ENCODE assay signal across 14 mouse cellular contexts in the genomic region with DNA sequence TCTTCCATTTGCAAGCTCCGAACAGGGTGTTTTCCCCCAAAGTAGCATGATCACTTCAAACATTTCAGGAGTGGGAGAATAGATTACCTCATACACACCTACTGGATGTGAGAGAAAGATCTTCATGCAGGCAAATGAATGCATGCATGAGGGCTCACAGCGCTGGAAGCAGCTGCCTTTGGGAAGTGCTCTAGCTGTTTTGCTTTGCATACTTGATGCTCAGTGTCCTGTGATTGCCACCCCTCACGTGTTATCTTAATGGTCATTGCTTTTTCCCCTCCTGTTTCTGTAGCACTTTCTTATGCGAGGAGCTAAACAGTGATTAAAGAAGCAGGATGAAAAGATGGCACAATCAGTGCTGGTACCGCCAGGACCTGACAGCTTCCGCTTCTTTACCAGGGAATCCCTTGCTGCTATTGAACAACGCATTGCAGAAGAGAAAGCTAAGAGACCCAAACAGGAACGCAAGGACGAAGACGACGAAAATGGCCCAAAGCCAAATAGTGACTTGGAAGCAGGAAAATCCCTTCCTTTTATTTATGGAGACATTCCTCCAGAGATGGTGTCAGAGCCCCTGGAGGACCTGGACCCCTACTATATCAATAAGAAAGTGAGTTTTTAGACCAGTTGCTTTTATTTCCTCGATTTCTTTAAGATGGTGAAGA. TPM values are rescaled to one million over a fixed set of nuclear protein-coding genes. Genes with fewer than 3 reads are reported as not detected.
A peak's percentile ranks its signal among the peaks of the same experiment; 100 is the strongest.
DNase-seq lines count a peak whose midpoint lies in the region; ATAC-seq lines count a peak whose summit lies in the region.
"Had no signal": no experiment of that assay in that cellular context is flagged by ENCODE, and none has a peak within 500 bp of the region (broad histone marks: within the 10 kb centered on the region; RNA-seq: fewer than 3 reads in every experiment).

No protein-coding gene starts in this region.

- no peak for ATAC-seq in forebrain, embryonic 15.5 days (replicated peaks)
- ATAC-seq in forebrain, embryonic 12.5 days (ENCODE audit: low FRiP score): no peak
- no peak for ATAC-seq in forebrain, embryonic 16.5 days
- no peak for ATAC-seq in megakaryocyte progenitor cell, adult 5-6 weeks (replicated peaks; ENCODE audit: poor library complexity)

- 47% methylated on average over 12 of the region's 12 CpGs for WGBS in forebrain, embryonic 15.5 days
- 62% methylated on average over 12 of the region's 12 CpGs for WGBS in forebrain, embryonic 12.5 days
- WGBS in forebrain, embryonic 16.5 days: 55% methylated on average over 12 of the region's 12 CpGs

- H3K4me2 ChIP-seq in forebrain, embryonic 15.5 days (replicated peaks): peak overlapping the region; percentile 43; the same call in 1 of the 2 replicates
- H3K4me2 ChIP-seq in forebrain, embryonic 12.5 days: no peak overlapping the region
- 0 out of 2 replicates have a peak overlapping the region, but pooled peaks have one; percentile 16 for H3K4me2 ChIP-seq in forebrain, embryonic 16.5 days (ENCODE audit: low read length)
- H3K4me2 ChIP-seq: heart, embryonic 11.5 days; neural tube, embryonic 12.5 days had no signal

- H3K4me1 ChIP-seq in forebrain, embryonic 15.5 days: peaks cover 8% of the 10 kb centered on the region; the same call in 1 of the 2 replicates
- peaks cover 9% of the 10 kb centered on the region for H3K4me1 ChIP-seq in forebrain, embryonic 12.5 days
- peaks cover 11% of the 10 kb centered on the region for H3K4me1 ChIP-seq in forebrain, embryonic 16.5 days (replicated peaks; ENCODE audit: control insufficient read depth, insufficient read depth, low read length)
- H3K4me1 ChIP-seq: limb, embryonic 13.5 days; megakaryocyte, embryonic 14.5 days had no signal

- H3K27me3 ChIP-seq in forebrain, embryonic 15.5 days: no peaks in the 10 kb centered on the region
- no peaks in the 10 kb centered on the region for H3K27me3 ChIP-seq in forebrain, embryonic 12.5 days
- no peaks in the 10 kb centered on the region for H3K27me3 ChIP-seq in forebrain, embryonic 16.5 days (replicated peaks; ENCODE audit: control insufficient read depth, insufficient read depth, low read length)
- H3K27me3 ChIP-seq: limb, embryonic 13.5 days; megakaryocyte, embryonic 14.5 days; neural tube, embryonic 12.5 days had no signal

- DNase-seq in left cerebral cortex, adult 18-20 months (ENCODE audit: low spot score in 2 of 2): peak; percentile 26 to 33
- no peak for DNase-seq in left cerebral cortex, adult 11 months (ENCODE audit: low spot score)
- peak; percentile 71 for DNase-seq in brain, adult 2 months (ENCODE audit: low read depth, low spot score)
- no peak for DNase-seq in adrenal gland, postnatal 36 days
- DNase-seq: kidney, postnatal 4 days; lung, adult 2 months had no signal

- H3K36me3 ChIP-seq in forebrain, embryonic 15.5 days: no peaks in the 10 kb centered on the region
- H3K36me3 ChIP-seq in forebrain, embryonic 12.5 days (replicated peaks): no peaks in the 10 kb centered on the region
- no peaks in the 10 kb centered on the region for H3K36me3 ChIP-seq in forebrain, embryonic 16.5 days (ENCODE audit: control insufficient read depth, insufficient read depth)
- H3K36me3 ChIP-seq: limb, embryonic 13.5 days; neural tube, embryonic 12.5 days had no signal

- no peak overlapping the region for H3K27ac ChIP-seq in forebrain, embryonic 15.5 days (replicated peaks)
- no peak overlapping the region for H3K27ac ChIP-seq in forebrain, embryonic 12.5 days
- H3K27ac ChIP-seq in forebrain, embryonic 16.5 days (ENCODE audit: low read length): 0 out of 2 replicates have a peak overlapping the region, but pooled peaks have one; percentile 16
- H3K27ac ChIP-seq: limb, embryonic 13.5 days; neural tube, embryonic 12.5 days had no signal

- peak overlapping the region; percentile 14; the same call in 1 of the 2 replicates for H3K9ac ChIP-seq in forebrain, embryonic 15.5 days (replicated peaks)
- H3K9ac ChIP-seq in forebrain, embryonic 12.5 days: no peak overlapping the region
- H3K9ac ChIP-seq in forebrain, embryonic 16.5 days (replicated peaks; ENCODE audit: low read depth, low read length): peak overlapping the region; percentile 7; the same call in 1 of the 2 replicates
- H3K9ac ChIP-seq: limb, embryonic 13.5 days; neural tube, embryonic 12.5 days had no signal

- no peak overlapping the region for H3K4me3 ChIP-seq in forebrain, embryonic 15.5 days
- H3K4me3 ChIP-seq in forebrain, embryonic 12.5 days (replicated peaks): no peak overlapping the region
- H3K4me3 ChIP-seq in forebrain, embryonic 16.5 days (replicated peaks; ENCODE audit: low read length): no peak overlapping the region
- H3K4me3 ChIP-seq: limb, embryonic 13.5 days; megakaryocyte, embryonic 14.5 days; neural tube, embryonic 12.5 days had no signal

- no peaks in the 10 kb centered on the region for H3K9me3 ChIP-seq in forebrain, embryonic 15.5 days
- no peaks in the 10 kb centered on the region for H3K9me3 ChIP-seq in forebrain, embryonic 12.5 days
- H3K9me3 ChIP-seq in forebrain, embryonic 16.5 days (ENCODE audit: control insufficient read depth, low read length): no peaks in the 10 kb centered on the region
- H3K9me3 ChIP-seq: limb, embryonic 13.5 days; megakaryocyte, embryonic 14.5 days; neural tube, embryonic 12.5 days had no signal

RNA-seq across cellular contexts. Expression of a gene that starts 49.7 kb away (rescaled TPM):
- polyA plus RNA-seq in forebrain, embryonic 15.5 days (2015; fragmentation: Nextera tagmentation; extraction: Ambion mirVana): 25.2 and 29.9 TPM in 2 replicates
- 9.4 and 12.3 TPM in 2 replicates for polyA plus RNA-seq in forebrain, embryonic 12.5 days (2016; fragmentation: Nextera tagmentation; extraction: Ambion mirVana)
- 100 to 1,000 TPM; 274 to 310 TPM for total RNA-seq in left cerebral cortex, adult 18-20 months (2021)
- polyA plus RNA-seq in forebrain, embryonic 16.5 days (2015; fragmentation: Nextera tagmentation; extraction: Ambion mirVana): 35.2 and 42.8 TPM in 2 replicates
- total RNA-seq in adrenal gland, postnatal 36 days (2021): 1 to 10 TPM in 1 of 2 experiments, under 1 TPM in 1; 0.66 to 1.1 TPM
- total RNA-seq in megakaryocyte progenitor cell, adult 5-6 weeks (2015): not detected in 2 replicates
- total RNA-seq in megakaryocyte progenitor cell, adult 5-6 weeks (2017): not detected in 2 replicates

Comparison
In these comparisons a context has a peak if more than half of its experiments do, and no peak if none do; other contexts are left out.
1. DNase-seq: peak in left cerebral cortex, adult 18-20 months (2 of 2) and brain, adult 2 months (single experiment); none in left cerebral cortex, adult 11 months (single experiment) and adrenal gland, postnatal 36 days (0 of 2).
2. RNA of a gene that starts 49.7 kb away (total RNA-seq): 274 to 310 TPM in left cerebral cortex, adult 18-20 months; 0.66 to 1.1 TPM in adrenal gland, postnatal 36 days and not detected in megakaryocyte progenitor cell, adult 5-6 weeks; every median in the first group is over 100 times any median in the second.